Mouse (Mus musculus): ENCODE data around the gene Gpbp1. TPM values are rescaled to one million over a fixed set of nuclear protein-coding genes. Genes with fewer than 3 reads are reported as not detected.

The Gpbp1 gene
- total and polyA plus RNA-seq, 2 experiments from 2014 or later = 39.0 to 73.0 TPM

- no peak for ATAC-seq
- H3K9me3 ChIP-seq (ENCODE audit: low read length) = no peaks in the 10 kb centered on the region
- WGBS = 49% methylated on average over 11 of the region's 11 CpGs
Observed at GRCm38 (mm10) chr13:111494330-111495029, 4.6 kb upstream of the Gpbp1 start.

GRCm38 (mm10) chr13:111491046-111491756, 1.3 kb upstream of the Gpbp1 start:
- Histone ChIP-seq H3K27me3 (ENCODE audit: insufficient read depth, low read length) (peaks cover 12% of the 10 kb centered on the region; the same call in 1 of the 2 replicates), H3K36me3 (ENCODE audit: insufficient read depth, low read length) (no peaks in the 10 kb centered on the region), H3K4me3 (ENCODE audit: low read length) (peak overlapping the region; percentile 78; the same call in 1 of the 2 replicates), H3K4me2 (ENCODE audit: low read depth, low read length) (peak overlapping the region; percentile 60), H3K9ac (replicated peaks; ENCODE audit: low read length) (no peak overlapping the region), H3K27ac (no peak overlapping the region), H3K4me1 (ENCODE audit: insufficient read depth, low read length) (0 out of 2 replicates have a peak, but pooled peaks cover 7% of the 10 kb centered on the region), H3K9me3 (ENCODE audit: low read length) (no peaks in the 10 kb centered on the region)
- no peak for DNase-seq (ENCODE audit: low spot score)
- TF ChIP-seq CTCF (IDR thresholded peaks at IDR 0.05; ENCODE audit: low read depth) = no peak
- ATAC-seq = no peak
- WGBS = 30% methylated on average over 13 of the region's 13 CpGs

More at GRCm38 (mm10) chr13:111494330-111495029, 4.6 kb upstream of the Gpbp1 start:
- Histone ChIP-seq H3K4me2 (ENCODE audit: low read depth, low read length) (no peak overlapping the region), H3K27me3 (ENCODE audit: insufficient read depth, low read length) (peaks cover 12% of the 10 kb centered on the region; the same call in 1 of the 2 replicates), H3K27ac (no peak overlapping the region), H3K36me3 (ENCODE audit: insufficient read depth, low read length) (no peaks in the 10 kb centered on the region), H3K4me3 (ENCODE audit: low read length) (no peak overlapping the region), H3K9ac (replicated peaks; ENCODE audit: low read length) (no peak overlapping the region), H3K4me1 (ENCODE audit: insufficient read depth, low read length) (0 out of 2 replicates have a peak, but pooled peaks cover 4% of the 10 kb centered on the region)
- DNase-seq (ENCODE audit: low spot score) = no peak
- TF ChIP-seq CTCF (IDR thresholded peaks at IDR 0.05; ENCODE audit: low read depth) = no peak

- peak overlapping the region; percentile 95 for H3K4me2 ChIP-seq (ENCODE audit: low read depth, low read length)
- peak overlapping the region; percentile 93 for H3K9ac ChIP-seq (replicated peaks; ENCODE audit: low read length)
- peak overlapping the region; percentile 98 for H3K27ac ChIP-seq
- no peaks in the 10 kb centered on the region for H3K36me3 ChIP-seq (ENCODE audit: insufficient read depth, low read length)
- H3K4me3 ChIP-seq (ENCODE audit: low read length) = peak overlapping the region; percentile 78
- WGBS = 3% methylated on average over 22 of the region's 33 CpGs
- ATAC-seq (no peak), DNase-seq (ENCODE audit: low spot score) (no peak)
- H3K27me3 ChIP-seq (ENCODE audit: insufficient read depth, low read length) = peaks cover 12% of the 10 kb centered on the region; the same call in 1 of the 2 replicates
- TF ChIP-seq CTCF (IDR thresholded peaks at IDR 0.05; ENCODE audit: low read depth) = peak; percentile 15; the same call in 1 of the 2 replicates
- H3K9me3 ChIP-seq (ENCODE audit: low read length) = no peaks in the 10 kb centered on the region
- H3K4me1 ChIP-seq (ENCODE audit: insufficient read depth, low read length) = peaks cover 15% of the 10 kb centered on the region; the same call in 1 of the 2 replicates
Observed at GRCm38 (mm10) chr13:111489502-111489801, 459 bp downstream of the Gpbp1 start.

GRCm38 (mm10) chr13:111488651-111489501, 1.0 kb downstream of the Gpbp1 start:
- Histone ChIP-seq H3K27me3 (ENCODE audit: insufficient read depth, low read length) (peaks cover 12% of the 10 kb centered on the region; the same call in 1 of the 2 replicates), H3K9ac (replicated peaks; ENCODE audit: low read length) (peak overlapping the region; percentile 93), H3K27ac (peak overlapping the region; percentile 98), H3K4me3 (ENCODE audit: low read length) (peak overlapping the region; percentile 78), H3K36me3 (ENCODE audit: insufficient read depth, low read length) (no peaks in the 10 kb centered on the region), H3K4me1 (ENCODE audit: insufficient read depth, low read length) (peaks cover 15% of the 10 kb centered on the region; the same call in 1 of the 2 replicates), H3K4me2 (ENCODE audit: low read depth, low read length) (peak overlapping the region; percentile 95), H3K9me3 (ENCODE audit: low read length) (no peaks in the 10 kb centered on the region)
- ATAC-seq (no peak), DNase-seq (ENCODE audit: low spot score) (peak; percentile 43)
- WGBS = under 1% methylated on average over 73 of the region's 98 CpGs
- no peak for TF ChIP-seq CTCF (IDR thresholded peaks at IDR 0.05; ENCODE audit: low read depth)

- Histone ChIP-seq H3K9ac (replicated peaks; ENCODE audit: low read length) (no peak overlapping the region), H3K36me3 (ENCODE audit: insufficient read depth, low read length) (no peaks in the 10 kb centered on the region), H3K27me3 (ENCODE audit: insufficient read depth, low read length) (no peaks in the 10 kb centered on the region), H3K4me1 (ENCODE audit: insufficient read depth, low read length) (peaks cover 6% of the 10 kb centered on the region; the same call in 1 of the 2 replicates), H3K4me2 (ENCODE audit: low read depth, low read length) (no peak overlapping the region), H3K27ac (no peak overlapping the region), H3K9me3 (ENCODE audit: low read length) (no peaks in the 10 kb centered on the region), H3K4me3 (ENCODE audit: low read length) (no peak overlapping the region)
- DNase-seq (ENCODE audit: low spot score) (no peak), ATAC-seq (no peak)
- TF ChIP-seq CTCF (IDR thresholded peaks at IDR 0.05; ENCODE audit: low read depth) = no peak
- 87% methylated on average over 2 of the region's 2 CpGs for WGBS
Observed at GRCm38 (mm10) chr13:111477695-111478094, 12.2 kb downstream of the Gpbp1 start.

GRCm38 (mm10) chr13:111470562-111471237, 19.2 kb downstream of the Gpbp1 start:
- Histone ChIP-seq H3K27ac (no peak overlapping the region), H3K9ac (replicated peaks; ENCODE audit: low read length) (no peak overlapping the region), H3K9me3 (ENCODE audit: low read length) (no peaks in the 10 kb centered on the region), H3K4me2 (ENCODE audit: low read depth, low read length) (no peak overlapping the region), H3K27me3 (ENCODE audit: insufficient read depth, low read length) (no peaks in the 10 kb centered on the region), H3K4me3 (ENCODE audit: low read length) (no peak overlapping the region), H3K4me1 (ENCODE audit: insufficient read depth, low read length) (peaks cover 6% of the 10 kb centered on the region; the same call in 1 of the 2 replicates), H3K36me3 (ENCODE audit: insufficient read depth, low read length) (no peaks in the 10 kb centered on the region)
- DNase-seq (ENCODE audit: low spot score) (no peak), ATAC-seq (no peak)
- WGBS = 76% methylated on average over 3 of the region's 3 CpGs
- no peak for TF ChIP-seq CTCF (IDR thresholded peaks at IDR 0.05; ENCODE audit: low read depth)

All from hindbrain, postnatal 0 days (tissue).